Mouse (Mus musculus) embryonic facial prominence, embryonic 11.5 days (tissue): Measurements from ENCODE around the gene Spata31d1b. TPM values are rescaled to one million over a fixed set of nuclear protein-coding genes. Genes with fewer than 3 reads are reported as not detected.
"Not testable (repeated sequence)": the region's sequence is repeated elsewhere in the genome, so short reads cannot be mapped to it uniquely, and the experiment has no call there.

Source experiments
- ATAC-seq: fragments of 200-750 bp; cut with Nextera tagmentation; replicated peaks from 2 replicates; pipeline ENCODE4 v1.8.0; 2017; ENCODE audit warnings: low read depth; ENCODE audit not compliant: insufficient number of reproducible peaks, low FRiP score, low TSS enrichment
- DNase-seq: peaks from one replicate; pipeline ENCODE4 v3.0.0-alpha.2; 2015; ENCODE audit warnings: low spot score
- H3K27ac ChIP-seq: fragments of 300-500 bp; sonication (generic); replicated peaks from 2 replicates; pipeline ENCODE4 v1.5.1; 2014; ENCODE audit warnings: mild to moderate bottlenecking, low read depth, low read length, control low read depth
- H3K27me3 ChIP-seq: fragments of 300-500 bp; sonication (generic); 2 replicates; pipeline ENCODE4 v1.6.1; 2014; ENCODE audit warnings: mild to moderate bottlenecking, low read length, moderate library complexity, mixed read lengths; ENCODE audit not compliant: control insufficient read depth, insufficient read depth
- H3K36me3 ChIP-seq: fragments of 300-500 bp; sonication (generic); replicated peaks from 2 replicates; pipeline ENCODE4 v1.6.1; 2014; ENCODE audit warnings: low read depth, mild to moderate bottlenecking, low read length, moderate library complexity, mixed read lengths; ENCODE audit not compliant: control insufficient read depth, insufficient read depth
- H3K4me1 ChIP-seq: fragments of 300-500 bp; sonication (generic); 2 replicates; pipeline ENCODE4 v1.6.1; 2014; ENCODE audit warnings: low read length, mixed read lengths; ENCODE audit not compliant: control insufficient read depth, insufficient read depth
- H3K4me2 ChIP-seq: fragments of 300-500 bp; sonication (generic); 2 replicates; pipeline ENCODE4 v1.6.1; 2014; ENCODE audit warnings: low read depth, mild to moderate bottlenecking, control low read depth, low read length, moderate library complexity
- H3K4me3 ChIP-seq: fragments of 300-500 bp; sonication (generic); 2 replicates; pipeline ENCODE4 v1.5.1; 2014; ENCODE audit warnings: low read depth, low read length, control low read depth
- H3K9ac ChIP-seq: fragments of 300-500 bp; sonication (generic); replicated peaks from 2 replicates; pipeline ENCODE4 v1.6.1; 2014; ENCODE audit warnings: mild to moderate bottlenecking, control low read depth, low read length
- H3K9me3 ChIP-seq: fragments of 300-500 bp; sonication (generic); replicated peaks from 2 replicates; pipeline ENCODE4 v1.6.1; 2016; ENCODE audit warnings: mild to moderate bottlenecking, low read length, inconsistent platforms, mixed read lengths; ENCODE audit not compliant: control insufficient read depth
- WGBS: fragments of 180-500 bp; shearing (Covaris S2); extraction: QIAGEN DNeasy Blood & Tissue Kit; methylation state at CpG from one replicate; pipeline ENCODE4 v1.1.7; 2014; 5-methylcytosine and 5-hydroxymethylcytosine counted together
- polyA plus RNA-seq: library from polyadenylated mRNA; unstranded; fragments of >200 nt; fragmentation: Nextera tagmentation; extraction: Ambion mirVana; gene quantifications from 2 replicates; pipeline ENCODE4 v1.2.1, GENCODE M21; 2014

The Spata31d1b gene
- polyA plus RNA-seq = not detected in 2 replicates

DNA sequence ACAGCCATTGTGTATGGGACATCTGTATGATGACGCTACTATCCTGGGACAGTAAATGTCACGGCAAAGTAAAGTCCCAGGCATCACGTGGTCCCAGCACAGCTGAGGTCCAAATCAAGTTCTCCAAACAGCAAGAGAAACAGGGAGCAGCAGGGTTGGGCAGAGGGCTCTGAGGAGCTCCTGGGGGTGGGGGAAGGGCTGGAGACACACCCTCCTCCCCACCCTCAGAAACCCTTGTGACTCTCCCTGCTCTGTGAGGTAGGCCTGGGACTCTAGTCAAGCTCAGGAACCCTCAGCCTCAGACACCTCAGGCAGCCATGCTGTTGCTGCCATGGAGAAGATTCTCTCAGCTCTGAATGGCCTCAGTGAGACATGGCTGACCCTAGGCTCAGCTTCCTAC lies at the start of gene Spata31d1b:
Gene Spata31d1b, plus strand, starts transcription at position 301 of the 400 bp plus-strand sequence.
- ATAC-seq = not testable (repeated sequence)
- 74% methylated on average over 3 of the region's 3 CpGs for WGBS

DNA sequence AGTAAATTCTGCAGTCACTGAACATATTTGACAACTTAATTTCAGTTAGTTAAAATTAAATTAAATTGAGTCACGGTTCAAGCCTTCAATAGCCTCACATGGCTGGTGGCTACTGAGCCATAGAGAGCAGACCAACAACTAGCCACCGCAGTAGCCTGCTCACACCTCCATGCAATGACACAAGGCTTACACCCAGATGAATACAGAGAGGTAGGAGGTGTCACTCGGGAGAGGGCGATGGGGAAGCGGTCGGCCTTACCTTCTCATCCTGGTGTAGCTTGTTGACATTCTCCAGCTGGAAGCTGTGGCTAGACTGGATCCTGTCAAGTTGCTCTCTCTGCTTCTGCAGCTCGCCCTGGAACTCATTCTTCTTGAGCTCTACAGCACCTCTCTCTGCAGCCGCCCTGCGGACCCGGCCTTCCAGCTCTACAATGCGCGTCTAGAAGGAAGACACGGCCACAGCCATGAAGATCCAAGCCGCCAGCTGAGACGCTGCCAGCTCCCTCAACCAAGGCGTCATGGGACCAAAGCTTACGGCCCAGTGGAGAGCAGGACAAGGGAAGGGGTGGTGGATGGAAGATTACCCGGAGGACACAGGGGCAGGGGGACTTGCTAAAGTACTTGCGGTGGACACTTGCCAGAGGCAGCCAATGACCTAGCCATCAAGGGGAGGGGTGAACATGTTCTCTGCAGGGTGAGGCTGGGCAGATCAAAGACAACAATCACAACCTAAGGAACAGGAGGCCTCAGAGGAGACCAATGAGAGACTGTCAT lies 48.0 kb upstream of the Spata31d1b start:
- WGBS = 94% methylated on average over 19 of the region's 19 CpGs

More for the DNA sequence above, at the start of gene Spata31d1b:
- H3K27me3 ChIP-seq, H3K4me2 ChIP-seq, H3K36me3 ChIP-seq, DNase-seq, H3K4me3 ChIP-seq, H3K9me3 ChIP-seq, H3K27ac ChIP-seq, H3K4me1 ChIP-seq, H3K9ac ChIP-seq: not testable (repeated sequence)

DNA sequence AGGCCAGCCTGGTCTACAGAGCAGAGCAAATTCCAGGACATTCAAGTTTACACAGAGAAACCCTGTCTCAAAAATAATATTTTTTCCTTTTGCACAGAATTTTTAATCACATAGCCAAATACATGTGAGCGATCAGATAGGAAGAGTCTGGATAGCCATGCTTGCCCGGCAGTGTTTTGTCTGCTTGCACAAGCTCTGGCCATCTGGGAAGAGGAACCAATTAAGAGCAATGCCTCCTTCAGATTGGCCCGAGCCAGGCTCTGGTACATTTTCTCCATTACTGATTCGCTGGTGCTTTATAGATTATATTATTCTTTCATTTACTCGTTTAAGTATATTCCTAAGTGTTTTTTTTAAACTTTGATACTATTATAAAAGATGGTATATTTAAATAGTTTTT lies 44.3 kb upstream of the Spata31d1b start:
- no peak overlapping the region for H3K27ac ChIP-seq
- H3K9ac ChIP-seq = no peak overlapping the region
- no peaks in the 10 kb centered on the region; the same call in 1 of the 2 replicates for H3K36me3 ChIP-seq
- H3K4me2 ChIP-seq = no peak overlapping the region
- ATAC-seq (no peak), DNase-seq (no peak)
- no peaks in the 10 kb centered on the region for H3K4me1 ChIP-seq
- no peaks in the 10 kb centered on the region for H3K27me3 ChIP-seq
- H3K4me3 ChIP-seq = no peak overlapping the region
- H3K9me3 ChIP-seq = no peaks in the 10 kb centered on the region
- 91% methylated on average over 5 of the region's 5 CpGs for WGBS

More for the DNA sequence above, 48.0 kb upstream of the Spata31d1b start:
- Histone ChIP-seq H3K27me3 (no peaks in the 10 kb centered on the region), H3K4me1 (no peaks in the 10 kb centered on the region), H3K9ac (no peak overlapping the region), H3K27ac (no peak overlapping the region), H3K36me3 (peaks cover 2% of the 10 kb centered on the region), H3K4me2 (no peak overlapping the region), H3K9me3 (no peaks in the 10 kb centered on the region), H3K4me3 (no peak overlapping the region)
- DNase-seq (no peak), ATAC-seq (no peak)

DNA sequence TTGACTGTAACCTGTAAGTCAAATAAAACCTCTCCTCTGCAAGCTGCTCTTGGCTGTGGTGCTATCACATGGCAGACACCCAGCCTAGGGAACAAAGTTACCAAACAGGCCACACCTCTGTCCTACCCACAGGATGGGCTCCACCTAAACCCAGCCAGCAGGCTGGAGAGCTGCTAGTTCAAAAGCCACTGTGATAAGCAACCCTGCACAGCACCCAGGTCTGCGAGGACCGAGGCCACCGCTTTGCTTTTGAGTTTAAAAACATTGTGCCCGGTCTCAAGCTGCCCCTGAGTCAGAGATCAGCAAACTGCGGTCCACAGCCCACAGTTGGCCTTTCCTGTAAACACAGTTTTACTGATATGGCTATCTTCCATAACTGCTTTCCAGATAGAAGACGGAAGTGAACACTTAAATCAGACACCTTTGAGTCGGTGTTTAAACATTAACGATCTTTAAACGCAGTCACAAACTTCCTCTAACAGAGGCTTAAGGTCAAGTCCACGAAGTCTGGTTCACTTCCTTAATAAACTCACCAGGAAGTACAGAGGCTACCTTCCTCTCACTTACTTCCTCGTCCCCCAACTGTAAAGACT lies 43.5 kb upstream of the Spata31d1b start:
- ATAC-seq (no peak), DNase-seq (no peak)
- H3K27ac ChIP-seq = no peak overlapping the region
- no peaks in the 10 kb centered on the region for H3K27me3 ChIP-seq
- H3K36me3 ChIP-seq = no peaks in the 10 kb centered on the region
- H3K9ac ChIP-seq = no peak overlapping the region
- H3K4me2 ChIP-seq = no peak overlapping the region
- H3K9me3 ChIP-seq = no peaks in the 10 kb centered on the region
- WGBS = 83% methylated on average over 11 of the region's 11 CpGs
- no peaks in the 10 kb centered on the region for H3K4me1 ChIP-seq
- no peak overlapping the region for H3K4me3 ChIP-seq

DNA sequence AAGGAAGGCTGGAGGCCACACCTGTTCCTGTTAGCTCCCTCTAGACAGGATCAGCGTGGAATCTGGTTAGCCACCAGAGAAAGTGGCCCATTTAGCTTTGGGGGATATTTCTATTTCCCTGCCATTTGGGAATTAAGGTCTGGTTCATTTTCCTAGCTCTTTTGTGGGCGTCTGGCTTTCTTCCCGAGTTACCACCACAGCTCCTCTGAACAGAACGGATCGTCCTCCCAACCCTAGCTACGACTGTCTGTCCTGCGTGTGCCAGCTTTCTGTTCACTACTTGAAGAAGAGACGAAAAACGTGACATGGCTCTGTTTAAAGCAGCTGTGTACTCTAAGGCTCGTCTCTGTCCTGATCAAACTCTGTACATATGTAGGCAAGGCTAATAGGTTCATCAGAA lies 42.1 kb upstream of the Spata31d1b start:
- H3K27me3 ChIP-seq = no peaks in the 10 kb centered on the region
- ATAC-seq (no peak), DNase-seq (no peak)
- WGBS = 90% methylated on average over 10 of the region's 10 CpGs
- no peaks in the 10 kb centered on the region for H3K9me3 ChIP-seq
- no peak overlapping the region for H3K27ac ChIP-seq
- no peaks in the 10 kb centered on the region for H3K4me1 ChIP-seq
- H3K9ac ChIP-seq = no peak overlapping the region
- H3K4me2 ChIP-seq = no peak overlapping the region
- no peaks in the 10 kb centered on the region for H3K36me3 ChIP-seq
- H3K4me3 ChIP-seq = no peak overlapping the region

DNA sequence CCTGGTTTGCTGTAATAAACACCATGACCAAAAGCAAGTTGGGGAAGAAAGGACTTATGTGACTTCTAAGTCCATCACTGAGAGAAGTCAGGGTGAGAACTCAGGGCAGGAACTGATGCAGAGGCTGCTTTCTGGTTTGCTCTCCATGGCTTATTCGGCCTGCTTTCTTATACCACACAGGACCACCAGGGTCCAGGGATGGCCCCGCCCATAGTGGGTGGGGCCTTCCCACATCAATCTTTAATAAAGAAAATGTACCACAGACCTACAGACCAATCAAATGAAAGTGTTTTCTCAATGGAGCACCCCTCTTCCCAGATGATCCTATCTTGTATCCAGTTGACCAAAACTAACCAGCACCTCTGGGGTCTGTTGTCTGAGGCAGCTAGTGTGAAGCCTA lies 40.6 kb upstream of the Spata31d1b start:
- Histone ChIP-seq H3K4me3 (no peak overlapping the region), H3K27ac (no peak overlapping the region), H3K36me3 (no peaks in the 10 kb centered on the region), H3K9me3 (no peaks in the 10 kb centered on the region), H3K9ac (no peak overlapping the region), H3K4me2 (no peak overlapping the region), H3K27me3 (no peaks in the 10 kb centered on the region), H3K4me1 (no peaks in the 10 kb centered on the region)
- 76% methylated on average over 2 of the region's 2 CpGs for WGBS
- DNase-seq (no peak), ATAC-seq (no peak)

DNA sequence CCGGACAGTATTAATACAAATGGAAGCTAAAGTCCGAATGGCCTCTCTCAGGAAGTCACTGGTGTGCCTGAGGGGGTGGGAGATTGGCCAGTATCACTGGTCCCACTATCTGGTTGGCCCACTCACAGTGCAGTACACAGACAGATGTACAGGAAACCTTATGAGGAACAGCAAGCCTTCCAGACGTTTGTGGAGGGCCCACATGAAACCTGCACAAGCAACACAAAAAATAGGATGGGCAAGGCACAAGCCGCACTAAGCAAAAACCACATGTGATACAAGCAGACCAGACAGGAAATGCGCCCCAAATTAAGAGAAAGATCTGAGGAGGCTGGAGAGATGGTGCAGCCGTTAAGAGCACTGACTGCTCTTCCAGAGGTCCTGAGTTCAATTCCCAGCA lies 39.8 kb upstream of the Spata31d1b start:
- no peak overlapping the region for H3K4me2 ChIP-seq
- WGBS = 64% methylated on average over 6 of the region's 6 CpGs
- H3K27ac ChIP-seq = no peak overlapping the region
- ATAC-seq = no peak
- DNase-seq = no peak
- H3K36me3 ChIP-seq = no peaks in the 10 kb centered on the region
- no peaks in the 10 kb centered on the region for H3K4me1 ChIP-seq
- no peaks in the 10 kb centered on the region for H3K9me3 ChIP-seq
- no peak overlapping the region for H3K9ac ChIP-seq
- H3K27me3 ChIP-seq = no peaks in the 10 kb centered on the region
- H3K4me3 ChIP-seq = no peak overlapping the region

DNA sequence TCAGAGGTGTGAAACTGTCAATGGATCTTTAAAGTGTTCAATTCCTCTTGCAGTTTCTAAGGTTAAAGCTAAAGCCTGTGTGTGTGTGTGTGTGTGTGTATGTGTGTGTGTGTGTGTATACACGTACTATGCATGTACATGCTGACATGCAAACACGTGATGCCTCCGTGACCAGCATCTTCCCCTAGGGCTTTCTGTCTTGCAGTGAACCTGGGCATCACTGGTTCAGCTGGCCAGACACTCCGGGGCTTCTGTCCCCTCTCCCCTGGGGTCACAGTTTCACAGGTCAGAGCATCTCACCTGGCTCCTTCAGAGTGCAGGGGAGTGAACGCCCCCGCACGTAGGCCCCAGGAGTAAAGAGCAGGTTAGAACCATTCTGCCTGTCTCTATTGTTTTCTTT lies 38.5 kb upstream of the Spata31d1b start:
- no peaks in the 10 kb centered on the region for H3K4me1 ChIP-seq
- H3K27ac ChIP-seq = no peak overlapping the region
- H3K4me3 ChIP-seq = peak overlapping the region; percentile 22
- ATAC-seq = no peak
- DNase-seq = no peak
- no peaks in the 10 kb centered on the region for H3K36me3 ChIP-seq
- H3K4me2 ChIP-seq = peak overlapping the region; percentile 41
- 34% methylated on average over 7 of the region's 7 CpGs for WGBS
- H3K27me3 ChIP-seq = no peaks in the 10 kb centered on the region
- peak overlapping the region; percentile 58 for H3K9ac ChIP-seq
- H3K9me3 ChIP-seq = no peaks in the 10 kb centered on the region
